Mouse (Mus musculus): ENCODE measurements around the gene Fgr.

Gene Fgr

DNA sequence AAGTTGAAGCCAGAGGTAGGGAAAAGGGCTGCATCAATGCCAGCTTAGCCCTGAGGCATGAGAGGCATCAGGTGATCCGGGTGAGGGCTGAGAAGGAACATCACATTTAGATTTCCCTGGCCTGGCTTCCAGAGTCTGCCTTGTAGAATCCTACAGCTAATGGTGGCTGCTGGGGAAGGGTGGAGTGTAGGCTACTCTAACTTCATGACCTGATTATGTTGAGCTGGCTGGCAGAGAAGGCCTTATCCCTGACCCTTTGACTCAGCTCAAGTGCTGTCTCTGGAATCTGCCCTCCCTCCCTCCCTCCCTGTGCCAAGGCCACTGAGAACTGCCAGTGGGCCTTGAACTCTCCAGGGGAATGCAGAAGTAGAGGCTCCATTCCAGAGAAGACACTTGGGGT lies 61.6 kb downstream of the Fgr start:
- DNase-seq (ENCODE audit: low read depth, low spot score): no peak

DNA sequence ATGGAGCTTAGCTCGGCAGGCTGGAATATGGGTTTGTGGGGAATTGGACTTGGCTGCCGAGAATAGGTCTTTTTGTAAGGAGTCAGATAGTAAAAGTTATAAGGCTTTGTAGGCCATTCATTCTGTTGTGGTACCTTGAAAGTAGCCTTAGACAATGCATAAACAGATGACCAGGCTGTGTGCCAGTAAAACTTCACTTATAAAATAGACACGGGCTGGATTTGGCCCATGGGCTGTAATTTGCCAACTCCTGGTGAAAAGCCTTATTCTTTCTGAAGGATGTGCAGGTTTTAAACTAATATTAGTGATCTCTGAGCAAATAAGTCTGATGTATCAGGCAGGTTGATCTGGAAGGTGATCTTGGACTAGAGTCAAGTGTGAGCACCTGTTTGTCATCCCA lies 62.1 kb downstream of the Fgr start:
- DNase-seq (ENCODE audit: low read depth, low spot score): no peak

DNA sequence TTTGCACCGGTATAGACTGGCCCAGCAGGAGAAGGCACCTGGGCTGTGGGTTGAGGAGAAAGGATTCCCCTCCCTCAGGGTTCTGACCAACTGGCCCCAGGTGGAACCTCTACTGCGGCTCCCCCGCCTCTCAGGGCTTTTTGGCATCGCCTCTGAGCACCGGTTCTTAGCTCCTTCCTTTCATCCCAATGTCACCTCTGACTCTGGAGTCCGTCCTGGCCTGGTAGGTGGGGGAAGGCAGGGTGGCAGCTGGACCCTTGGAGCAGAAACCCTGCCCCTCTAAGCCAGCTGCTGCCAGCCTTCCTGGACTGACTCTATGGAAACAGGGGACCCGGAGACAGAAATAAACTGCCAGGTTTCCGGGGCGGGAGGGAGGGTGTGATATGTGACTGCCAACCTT lies 63.4 kb downstream of the Fgr start:
- DNase-seq (ENCODE audit: low read depth, low spot score): no peak

DNA sequence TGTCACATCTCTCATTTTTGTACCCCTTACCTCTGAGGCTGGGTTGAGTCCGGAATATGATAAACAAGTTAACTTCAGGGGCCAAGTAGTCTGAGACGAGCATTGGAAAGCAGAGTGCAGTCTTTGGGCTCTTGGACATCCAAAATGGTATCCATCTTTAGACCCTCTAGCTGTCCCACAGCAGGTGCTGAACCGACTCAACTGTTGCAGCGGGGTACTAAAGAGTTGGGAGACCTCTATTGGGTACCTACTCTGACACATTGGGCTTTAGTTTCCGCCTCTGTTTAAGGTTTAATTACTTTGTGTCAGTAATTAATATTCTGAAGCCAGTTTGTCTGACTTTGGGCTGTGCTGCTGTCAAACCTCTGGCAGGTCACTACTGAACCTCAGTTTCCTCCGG lies 63.9 kb downstream of the Fgr start:
- DNase-seq (ENCODE audit: low read depth, low spot score): no peak

DNA sequence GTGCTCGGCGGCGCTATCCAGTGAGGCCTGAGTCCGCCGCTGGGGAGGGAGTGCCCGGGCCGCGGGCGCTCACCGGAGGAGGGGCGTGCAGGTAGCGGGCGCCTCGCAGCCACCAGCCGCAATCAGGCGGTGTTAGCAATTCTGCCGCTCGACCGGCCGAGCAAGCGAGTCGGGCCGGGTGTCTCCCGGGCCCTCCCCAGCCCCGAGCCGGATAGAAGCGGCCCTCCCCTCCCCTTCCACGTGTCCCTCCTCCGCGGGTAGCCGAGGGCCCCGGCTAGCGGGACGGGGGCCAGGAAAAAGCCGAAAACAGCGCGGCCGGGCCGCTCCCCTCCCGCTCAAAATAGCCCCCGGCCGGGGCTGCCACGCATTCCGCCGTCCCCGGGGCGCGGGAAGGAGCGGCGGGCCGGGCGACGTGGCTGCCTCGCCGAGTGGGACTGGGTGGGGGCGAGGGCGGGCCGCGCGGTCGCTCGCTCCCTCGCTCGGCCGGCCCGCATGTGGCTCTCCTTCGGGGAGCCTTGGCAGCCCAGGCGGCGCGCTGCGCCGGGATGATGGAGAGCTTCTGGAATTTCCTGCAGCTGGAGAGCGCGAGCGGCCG lies 64.7 kb downstream of the Fgr start:
- no peak for DNase-seq (ENCODE audit: low read depth, low spot score)

DNA sequence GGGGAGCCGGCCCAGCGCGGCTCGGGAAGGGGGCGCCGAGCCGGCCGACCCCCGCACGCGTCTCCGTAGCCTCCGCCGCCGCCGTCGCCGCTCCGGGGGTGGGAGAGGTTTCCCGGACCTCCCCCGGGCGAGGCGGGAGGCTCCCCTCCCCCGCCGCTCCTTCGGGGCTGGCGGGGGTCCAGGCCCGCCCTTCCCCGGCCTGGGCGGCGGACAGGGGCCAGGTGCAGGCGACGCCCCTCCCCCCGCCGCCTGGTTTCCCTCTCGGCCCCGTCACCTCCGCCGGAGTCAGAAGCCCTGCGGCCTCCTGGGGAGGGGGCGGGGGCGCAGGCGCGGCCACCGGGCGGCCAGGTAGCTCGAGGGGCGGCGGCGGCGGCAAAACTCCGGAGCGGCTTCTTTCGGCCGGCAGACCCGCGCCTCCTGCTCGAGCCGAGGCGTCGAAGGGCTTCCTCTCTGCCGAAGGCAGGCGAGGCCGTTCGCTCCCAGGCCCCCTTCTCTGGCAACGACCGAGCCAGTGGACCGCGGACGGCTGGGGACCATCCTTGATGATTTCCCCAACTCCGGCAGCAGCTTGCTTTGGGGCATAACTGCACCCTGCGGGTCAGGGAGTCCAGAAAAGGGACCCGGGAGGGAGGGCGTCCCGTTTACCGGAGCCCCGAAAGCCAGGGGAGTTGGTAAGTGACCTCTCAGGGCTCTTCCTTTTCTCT lies 65.4 kb downstream of the Fgr start:
- no peak for DNase-seq (ENCODE audit: low read depth, low spot score)

DNA sequence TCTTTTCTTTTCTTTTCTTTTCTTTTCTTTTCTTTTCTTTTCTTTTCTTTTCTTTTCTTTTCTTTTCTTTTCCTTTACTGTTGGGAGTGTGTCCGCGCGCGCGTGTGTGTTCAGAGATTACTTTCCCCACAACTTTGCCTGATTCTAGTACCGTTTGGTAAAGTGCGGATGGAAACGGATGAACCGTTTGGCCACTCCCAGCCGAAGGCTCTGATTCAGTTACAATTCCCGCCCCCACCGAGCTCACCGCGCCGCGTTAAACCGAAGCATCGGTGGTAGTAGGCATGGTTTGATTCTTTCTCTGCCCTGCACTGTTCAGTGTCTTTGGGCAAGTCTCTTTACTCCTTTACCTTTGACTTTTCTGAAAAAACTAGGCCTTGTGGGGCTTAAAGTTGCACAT lies 65.9 kb downstream of the Fgr start:
- DNase-seq (ENCODE audit: low read depth, low spot score): no peak

DNA sequence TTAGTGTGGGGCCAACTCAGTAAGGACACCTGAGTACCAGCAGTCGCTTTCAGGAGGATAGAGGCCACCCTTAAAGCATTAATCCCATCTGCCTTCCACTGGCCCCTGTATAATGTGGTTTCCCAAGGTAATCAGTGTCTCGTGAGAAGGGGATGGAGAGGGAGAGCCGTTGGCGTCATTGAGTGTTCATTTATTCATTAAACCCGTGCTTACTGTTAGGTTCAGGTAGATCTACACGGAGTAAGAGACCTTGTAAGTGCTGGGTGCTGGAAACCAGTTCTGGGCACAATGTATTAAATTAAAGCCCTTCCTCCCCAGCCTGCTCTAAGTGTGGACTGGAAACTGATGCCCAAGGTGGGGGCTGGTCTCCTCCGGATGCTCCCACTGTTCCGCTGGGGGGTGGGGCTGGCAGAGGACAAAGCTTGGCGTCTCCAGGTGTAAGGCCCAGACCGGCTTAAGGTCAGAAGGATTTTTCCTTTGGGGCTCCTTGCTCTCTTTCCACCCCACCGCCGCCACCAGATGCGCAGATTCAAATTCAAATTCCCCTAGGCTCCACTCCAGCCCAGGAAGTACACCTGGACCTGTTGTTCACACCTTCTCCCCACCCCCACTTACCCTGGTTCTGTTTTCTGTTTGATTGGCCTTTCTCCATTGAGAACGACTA lies 66.5 kb downstream of the Fgr start:
- no peak for DNase-seq (ENCODE audit: low read depth, low spot score)

DNA sequence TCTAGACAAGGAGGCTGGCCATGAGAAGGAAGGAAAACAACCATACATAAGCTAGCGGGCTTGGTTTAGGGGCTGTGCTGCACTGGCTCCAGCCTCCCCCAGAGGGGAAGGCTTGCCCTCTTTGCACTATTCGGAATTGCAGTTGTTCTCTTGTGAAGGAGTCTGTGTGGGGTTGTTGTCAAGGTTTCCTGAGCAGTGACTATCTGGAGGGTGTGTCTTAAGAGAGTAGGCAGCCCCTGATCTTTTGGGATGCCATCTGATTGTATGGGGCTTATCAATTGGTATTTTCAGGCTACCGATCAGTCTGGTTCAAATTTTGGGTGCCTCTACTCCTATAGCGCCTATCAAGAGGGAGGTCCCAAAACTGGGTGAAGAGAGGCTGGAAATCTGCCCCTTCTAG lies 68.3 kb downstream of the Fgr start:
- no peak for DNase-seq (ENCODE audit: low read depth, low spot score)

DNA sequence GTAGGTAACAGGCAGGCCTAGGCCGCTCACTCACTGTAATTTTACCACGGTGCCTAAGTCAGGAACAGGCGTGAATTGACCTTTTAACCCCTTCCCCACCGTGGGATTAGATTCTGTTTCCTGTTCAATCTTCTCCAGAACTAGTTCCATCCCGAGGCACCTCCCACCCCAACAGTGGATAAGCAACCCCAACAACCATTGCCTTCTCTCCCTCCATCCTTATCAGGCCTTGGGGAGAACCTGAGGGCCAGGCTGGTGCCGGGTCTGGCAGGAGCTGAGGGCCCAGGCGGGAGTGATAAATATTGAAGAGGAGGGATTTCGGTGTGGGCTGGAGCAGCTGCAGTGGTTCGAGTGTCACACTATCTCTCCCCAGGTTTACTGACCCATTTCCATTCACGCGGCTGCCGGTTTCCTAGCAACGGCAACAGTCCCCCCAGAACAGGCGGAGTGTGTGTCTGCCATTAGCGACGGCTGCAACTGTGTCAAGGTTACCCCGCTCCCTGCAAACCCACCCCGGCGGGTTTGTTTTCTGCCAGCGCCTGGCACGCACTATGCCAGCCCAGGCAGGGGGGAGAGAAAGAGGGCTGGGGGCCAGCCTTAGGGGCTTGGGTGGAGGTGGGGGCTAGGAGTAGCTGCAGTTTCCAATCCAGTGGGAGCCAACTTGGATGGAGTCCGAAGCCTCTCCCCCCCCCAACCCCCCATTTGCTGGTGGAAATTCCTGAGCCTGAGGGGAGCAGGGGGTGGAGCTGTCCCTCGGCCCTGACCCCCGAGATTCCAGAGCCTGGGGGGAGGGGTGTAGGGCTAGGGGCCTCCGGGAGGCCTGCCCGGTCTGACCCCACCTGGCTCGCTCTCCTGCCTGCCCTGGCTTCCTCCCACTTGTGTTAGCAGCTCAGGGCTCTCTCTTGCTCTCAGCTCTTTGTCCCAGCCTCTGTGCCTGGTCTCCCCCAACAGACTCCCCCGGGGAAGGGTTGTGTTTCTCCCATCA lies 69.0 kb downstream of the Fgr start:
- peak; percentile 84 for DNase-seq (ENCODE audit: low read depth, low spot score)

DNA sequence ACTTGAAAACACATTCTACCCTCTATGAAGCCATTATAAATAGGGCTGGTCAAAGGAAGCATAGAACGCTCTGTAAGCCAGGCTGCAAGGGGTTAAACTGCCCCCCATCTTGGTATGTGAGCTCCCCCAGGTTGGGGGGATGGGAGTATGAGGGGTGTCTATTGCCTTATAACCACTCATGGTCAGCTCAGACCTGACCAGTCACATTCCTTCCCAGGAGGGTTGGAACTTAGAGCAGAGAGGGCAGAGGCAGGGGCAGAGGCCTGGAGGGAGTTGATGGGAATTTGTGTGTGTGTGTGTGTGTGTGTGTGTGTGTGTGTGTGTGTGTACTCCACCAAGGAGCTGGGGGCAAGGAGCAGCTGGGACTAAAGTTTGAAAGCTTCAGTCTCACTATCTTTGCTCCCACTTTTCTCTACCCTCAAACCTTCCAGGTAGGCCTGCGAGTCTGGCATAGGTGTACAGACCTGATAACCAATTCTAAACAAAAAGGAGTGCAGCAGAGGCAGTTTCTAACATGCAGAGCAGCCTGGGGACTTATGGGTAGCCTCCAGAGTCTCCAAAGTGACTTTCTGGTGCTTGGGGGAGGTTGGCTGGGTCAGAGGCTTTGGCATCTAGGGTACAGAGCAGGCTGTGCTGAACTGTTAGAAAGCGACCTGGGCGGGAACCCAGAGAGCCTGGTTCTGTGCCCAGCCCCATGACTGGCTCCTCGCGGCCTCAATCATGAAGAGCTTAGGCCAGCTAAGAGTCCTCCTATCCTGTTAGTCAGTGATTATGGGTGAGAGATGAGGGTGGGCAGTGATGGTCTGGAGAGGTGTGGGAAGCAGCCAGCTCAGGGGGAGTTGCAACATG lies 70.1 kb downstream of the Fgr start:
- DNase-seq (ENCODE audit: low read depth, low spot score): peak; percentile 64

DNA sequence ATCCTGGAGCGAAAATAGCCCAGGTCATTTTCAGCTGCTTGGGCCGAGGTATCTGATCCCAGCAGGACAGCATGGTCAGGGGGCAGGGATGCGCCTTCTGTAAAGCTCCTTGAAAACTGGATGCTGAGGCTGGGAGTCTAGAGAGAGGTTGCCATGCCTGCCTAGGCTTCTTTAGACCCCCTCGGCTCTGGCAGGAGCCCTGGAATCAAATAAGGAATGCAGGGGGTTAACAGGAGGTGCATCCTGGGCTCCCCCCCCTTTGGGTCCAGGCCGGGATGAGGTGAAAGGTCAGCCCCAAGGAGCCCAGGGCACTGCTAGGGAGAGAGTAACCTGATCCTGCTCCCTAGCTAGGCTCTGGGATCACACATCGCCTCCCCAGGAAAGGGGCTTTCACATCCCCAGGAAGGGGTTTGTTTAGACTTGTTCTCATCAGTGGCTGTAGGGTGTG lies 70.8 kb downstream of the Fgr start:
- no peak for DNase-seq (ENCODE audit: low read depth, low spot score)

DNA sequence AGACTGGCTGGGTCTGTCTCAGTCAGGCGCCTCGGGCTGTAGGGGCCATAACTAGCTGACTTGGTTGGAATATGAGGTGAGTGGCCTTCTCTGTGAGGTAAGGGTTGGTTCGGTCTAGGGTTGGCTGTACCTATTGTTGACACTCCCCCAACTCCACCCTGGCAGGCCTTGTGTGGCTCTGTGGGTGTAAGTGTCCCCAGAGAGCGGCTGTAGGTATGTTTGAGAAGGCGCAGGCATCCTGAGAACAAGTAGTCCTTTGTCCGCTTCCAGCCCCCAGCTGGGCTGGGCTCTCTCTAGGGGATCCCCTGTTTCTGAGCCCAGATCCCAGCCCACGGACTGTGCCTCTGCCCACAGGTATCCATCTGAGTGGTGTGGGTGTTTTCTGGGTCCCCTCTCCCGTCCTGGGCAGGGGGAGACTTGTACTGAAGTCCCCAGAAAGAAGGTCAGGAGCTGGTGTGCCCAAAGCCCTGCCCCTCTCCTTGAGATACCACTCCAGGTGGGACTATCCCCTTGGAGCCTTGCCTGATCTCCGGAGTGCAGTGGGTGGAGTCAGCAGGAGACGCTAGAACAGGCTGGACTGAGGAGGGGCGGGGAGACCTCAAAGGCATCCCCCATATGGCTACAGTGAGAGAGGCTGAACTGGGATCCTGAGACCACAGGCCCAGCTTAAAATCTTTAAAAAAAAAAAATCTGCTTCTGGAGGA lies 72.0 kb downstream of the Fgr start:
- no peak for DNase-seq (ENCODE audit: low read depth, low spot score)

DNA sequence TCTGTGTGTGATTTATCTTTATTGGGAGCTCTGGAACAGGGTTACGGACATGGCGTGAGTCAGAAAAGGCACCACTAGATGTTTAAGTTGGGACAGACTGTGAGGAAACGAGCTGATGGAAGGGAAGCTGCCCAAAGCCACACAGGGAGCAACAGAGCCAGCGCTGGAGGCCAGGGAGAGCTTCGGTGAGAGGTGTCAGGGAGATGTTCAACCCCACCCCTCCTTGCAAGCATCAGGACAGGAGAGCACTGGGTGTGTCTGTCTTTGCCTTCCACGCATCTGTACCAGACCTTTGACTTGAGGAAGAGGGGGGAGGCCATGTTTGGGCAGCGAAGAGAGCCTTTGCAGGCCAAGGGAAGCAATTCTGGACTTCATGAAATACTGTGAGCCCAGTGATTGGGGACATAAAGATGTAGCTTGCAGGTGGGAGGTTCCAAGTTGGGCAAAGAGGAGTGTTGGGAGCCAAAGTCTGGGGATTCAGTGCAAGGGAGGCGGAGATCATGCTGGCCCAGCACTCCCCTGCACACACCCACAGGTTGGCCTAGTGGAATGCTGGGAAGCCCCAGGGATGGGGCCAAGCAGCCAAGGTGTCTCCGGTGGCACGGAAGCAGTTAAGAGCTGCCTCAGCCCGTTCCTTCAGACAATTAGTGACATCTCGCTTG lies 72.9 kb downstream of the Fgr start:
- DNase-seq (ENCODE audit: low read depth, low spot score): peak; percentile 70

DNA sequence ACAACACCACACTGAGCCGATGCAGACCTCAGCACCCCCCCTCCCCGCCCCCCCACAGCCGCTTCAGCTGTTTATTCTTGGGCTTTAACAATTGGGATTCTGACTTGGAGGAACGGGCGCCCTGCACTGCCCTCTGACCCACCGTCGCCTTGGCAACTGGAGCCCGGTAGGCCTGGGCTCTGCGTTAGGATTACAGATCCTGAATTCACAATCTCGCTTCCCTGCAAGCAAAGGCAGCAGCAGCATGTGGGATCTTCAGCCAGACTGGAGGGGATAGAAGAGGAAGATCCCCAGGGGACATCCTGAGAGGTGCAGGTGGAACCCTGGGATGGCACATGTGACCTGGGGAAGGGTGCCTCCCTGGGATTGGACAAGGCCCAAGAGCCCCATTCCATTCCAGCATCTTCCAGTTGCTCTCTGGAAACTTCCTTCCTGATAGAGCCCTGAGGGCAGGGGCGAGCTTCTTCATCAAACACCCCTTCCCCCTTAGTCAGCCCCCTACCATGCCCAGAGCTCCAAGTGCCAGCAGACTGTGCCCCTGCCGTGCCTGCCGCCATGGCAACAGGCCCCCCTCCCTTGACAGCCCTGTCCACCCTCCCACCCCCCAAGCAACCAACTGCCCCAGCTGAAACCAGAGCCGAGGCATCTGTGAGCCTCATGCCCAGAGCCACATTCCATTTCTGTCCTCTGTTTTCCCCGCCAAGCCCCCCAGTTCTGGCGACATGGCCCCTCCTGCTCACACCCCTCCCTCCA lies 73.6 kb downstream of the Fgr start:
- no peak for DNase-seq (ENCODE audit: low read depth, low spot score)

DNA sequence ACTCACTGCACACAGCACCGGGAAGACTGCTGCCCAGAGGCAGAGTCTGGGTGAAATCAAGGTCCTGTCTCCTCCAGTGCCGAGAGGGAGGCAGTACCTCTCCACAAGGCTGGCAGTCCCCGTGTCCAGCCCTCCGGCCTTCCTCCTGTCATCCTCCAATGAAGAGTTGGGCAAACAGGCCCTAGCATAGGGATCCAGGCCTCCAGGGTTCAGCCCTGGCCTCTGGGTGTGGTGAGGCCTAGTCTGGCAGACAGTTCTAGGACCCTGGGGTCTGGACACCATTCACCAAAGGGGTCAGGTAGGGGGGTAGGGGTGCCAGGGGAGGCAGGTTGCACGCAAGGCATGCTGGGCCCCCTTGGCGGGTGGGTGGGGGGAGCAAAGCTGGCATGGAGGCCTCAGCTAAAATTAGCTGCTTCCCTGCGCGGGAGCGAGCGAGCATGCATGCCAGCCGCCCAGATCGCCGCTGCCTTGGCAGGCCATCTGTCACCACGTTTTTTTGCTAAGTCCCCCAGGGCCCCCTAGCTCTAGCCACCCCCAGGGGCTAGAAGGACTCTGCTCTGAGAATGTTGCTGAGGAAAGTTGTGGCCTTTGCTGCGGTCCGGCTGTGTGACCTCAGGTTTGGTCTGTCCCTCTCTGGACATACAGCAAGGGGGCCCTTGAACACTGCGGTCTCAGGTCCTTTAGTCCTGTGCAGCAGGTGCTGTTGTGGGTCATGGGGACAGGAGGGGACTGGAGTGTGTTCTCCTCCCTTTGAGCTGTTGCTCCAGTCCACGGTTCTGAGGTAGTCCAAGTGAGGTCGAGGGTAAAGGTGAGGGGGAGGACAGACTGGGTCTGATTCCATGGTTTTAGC lies 75.4 kb downstream of the Fgr start:
- peak; percentile 85 for DNase-seq (ENCODE audit: low read depth, low spot score)

DNA sequence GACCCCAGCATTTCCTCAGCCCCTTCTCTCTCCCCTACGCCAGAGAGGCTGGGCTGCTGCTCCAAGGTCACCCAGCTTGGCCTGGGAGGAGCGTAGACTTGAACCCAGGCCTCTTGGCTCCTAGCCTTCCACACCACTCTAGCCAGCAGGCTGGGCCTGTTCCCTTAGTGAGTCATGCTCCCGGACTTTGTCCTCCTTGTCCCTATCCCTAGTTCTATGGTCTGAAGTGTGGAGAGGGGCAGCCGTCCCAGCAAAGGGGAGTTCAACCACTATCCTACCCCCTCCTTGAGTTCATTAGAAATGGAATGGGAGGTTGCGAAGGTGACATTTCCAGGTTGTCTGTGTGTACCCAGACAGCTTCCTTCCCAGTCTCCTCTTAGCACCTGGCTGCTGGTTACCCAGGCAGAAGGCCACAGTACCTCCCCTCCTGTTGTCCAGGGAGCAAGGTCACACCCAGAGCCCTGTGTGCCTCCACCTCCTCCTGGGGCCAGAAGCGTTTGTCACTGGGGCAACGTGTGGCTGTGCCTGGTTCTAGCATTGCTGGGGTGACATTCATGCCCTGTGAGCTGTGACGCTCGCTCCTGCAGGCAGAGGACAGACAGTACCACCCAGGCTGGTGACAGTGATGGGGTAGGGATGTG lies 76.4 kb downstream of the Fgr start:
- no peak for DNase-seq (ENCODE audit: low read depth, low spot score)

Data from brain, adult 2 months (tissue).